Mouse (Mus musculus) urinary bladder, postnatal 14 days (tissue): ENCODE results near the gene Pax7.

Experiments used
- DNase-seq: peaks from one replicate; pipeline ENCODE4 v3.0.0; 2021; ENCODE audit warnings: low spot score

Pax7 gene

DNA sequence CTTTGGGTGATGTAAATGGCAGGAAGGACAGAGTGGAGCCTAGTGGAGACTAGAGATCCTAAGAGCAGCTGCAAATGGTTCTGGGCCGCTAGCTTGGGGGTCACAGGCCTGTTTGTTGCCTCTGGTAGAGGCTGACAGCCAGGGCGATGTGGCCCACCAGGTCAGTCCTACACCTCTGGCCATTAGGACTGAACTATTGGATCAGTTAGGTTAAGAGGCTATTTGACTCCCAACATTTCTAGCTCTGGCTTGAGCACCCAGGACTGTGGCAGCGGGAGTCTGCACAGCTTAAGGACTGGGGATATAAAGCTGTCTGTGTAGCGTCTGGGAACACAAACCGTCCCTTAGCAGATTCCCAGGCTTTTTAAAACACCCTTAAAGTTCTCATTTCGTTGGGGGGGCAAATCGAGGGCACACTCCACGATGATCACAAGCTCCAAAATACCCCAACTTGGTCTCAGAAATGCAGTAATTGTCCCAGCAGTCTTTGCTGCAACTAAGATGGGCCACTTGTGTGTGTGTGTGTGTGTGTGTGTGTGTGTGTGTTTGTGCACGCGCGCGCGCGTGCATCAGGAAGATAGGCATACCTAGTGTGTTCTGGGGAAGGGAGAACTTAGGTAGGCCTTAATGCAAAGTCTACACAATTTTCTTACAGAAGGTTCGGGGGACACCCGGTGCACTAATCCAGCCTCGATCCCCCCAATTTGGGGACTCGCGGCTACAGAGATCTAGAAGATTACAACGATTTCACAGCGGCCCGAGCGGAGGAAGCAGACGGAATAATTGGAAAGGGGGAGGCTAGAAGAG, 2.5 kb downstream of the Pax7 start:
- DNase-seq: no peak

DNA sequence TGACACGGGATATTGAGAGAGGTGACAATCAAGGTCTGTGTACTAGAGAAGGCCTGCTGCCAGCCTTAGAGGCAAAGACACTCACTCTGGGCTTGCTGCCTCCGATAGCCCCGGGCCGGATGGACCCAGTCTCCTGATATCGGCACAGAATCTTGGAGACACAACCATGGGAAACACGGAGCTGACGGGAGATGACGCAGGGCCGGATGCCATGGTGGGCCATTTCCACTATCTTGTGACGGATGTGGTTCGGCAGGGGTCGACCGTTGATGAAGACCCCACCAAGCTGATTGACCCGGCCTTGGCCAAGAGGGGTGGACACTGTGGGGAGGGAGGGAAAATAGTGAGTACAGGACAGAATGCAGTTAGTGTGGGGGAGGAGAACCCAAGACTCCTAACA, 3.3 kb downstream of the Pax7 start:
- DNase-seq: no peak

DNA sequence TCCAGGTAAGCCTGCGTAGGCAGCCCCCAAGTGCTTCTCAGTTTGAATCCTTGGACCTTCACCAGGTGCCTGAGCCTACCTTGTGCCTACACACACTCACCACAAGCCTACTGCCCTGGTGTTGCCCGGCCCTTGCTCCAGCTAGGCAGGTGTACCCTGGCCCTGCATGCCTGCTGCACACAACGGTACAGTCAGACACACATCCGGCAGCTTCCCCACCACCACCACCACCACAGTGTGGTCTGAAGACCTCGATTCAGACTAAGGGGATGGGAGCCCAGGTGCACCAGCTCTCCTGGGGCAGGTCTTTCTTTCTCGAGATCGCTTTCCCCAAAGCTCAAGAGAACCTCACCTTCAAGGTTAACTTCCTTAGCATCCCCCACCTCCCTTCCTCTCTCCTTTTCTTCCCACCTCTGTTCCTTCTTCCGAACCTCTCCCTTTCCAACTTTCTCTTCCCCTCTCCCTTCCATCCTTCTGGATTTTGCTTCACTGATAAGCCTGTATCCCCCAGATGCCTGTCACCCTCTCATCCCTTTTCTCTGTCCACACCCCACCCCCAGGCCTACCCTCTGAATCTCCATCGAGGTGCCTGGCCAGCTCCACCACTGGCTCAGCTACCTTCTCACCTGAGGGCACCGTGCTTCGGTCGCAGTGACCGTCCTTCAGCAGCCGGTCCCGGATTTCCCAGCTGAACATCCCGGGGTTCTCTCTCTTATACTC, 4.3 kb downstream of the Pax7 start:
- DNase-seq: no peak

DNA sequence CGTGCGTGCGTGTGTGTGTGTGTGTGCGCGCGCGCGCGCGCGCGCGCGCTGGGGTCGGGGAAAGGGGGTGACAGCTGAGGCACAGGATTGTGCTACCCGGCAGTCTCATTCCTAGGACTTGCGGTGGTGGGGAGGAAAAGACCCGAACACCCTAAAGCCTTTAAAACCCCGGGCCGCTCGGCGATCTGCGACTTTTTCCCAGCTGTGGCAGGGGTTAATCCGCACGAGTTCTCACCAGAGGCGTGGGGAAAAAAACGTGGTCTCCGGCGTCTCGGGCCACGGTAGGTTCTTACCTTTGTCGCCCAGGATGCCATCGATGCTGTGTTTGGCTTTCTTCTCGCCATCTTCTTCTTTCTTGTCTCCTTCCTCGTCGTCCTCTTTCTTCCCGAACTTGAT, 5.0 kb downstream of the Pax7 start:
- DNase-seq: no peak

DNA sequence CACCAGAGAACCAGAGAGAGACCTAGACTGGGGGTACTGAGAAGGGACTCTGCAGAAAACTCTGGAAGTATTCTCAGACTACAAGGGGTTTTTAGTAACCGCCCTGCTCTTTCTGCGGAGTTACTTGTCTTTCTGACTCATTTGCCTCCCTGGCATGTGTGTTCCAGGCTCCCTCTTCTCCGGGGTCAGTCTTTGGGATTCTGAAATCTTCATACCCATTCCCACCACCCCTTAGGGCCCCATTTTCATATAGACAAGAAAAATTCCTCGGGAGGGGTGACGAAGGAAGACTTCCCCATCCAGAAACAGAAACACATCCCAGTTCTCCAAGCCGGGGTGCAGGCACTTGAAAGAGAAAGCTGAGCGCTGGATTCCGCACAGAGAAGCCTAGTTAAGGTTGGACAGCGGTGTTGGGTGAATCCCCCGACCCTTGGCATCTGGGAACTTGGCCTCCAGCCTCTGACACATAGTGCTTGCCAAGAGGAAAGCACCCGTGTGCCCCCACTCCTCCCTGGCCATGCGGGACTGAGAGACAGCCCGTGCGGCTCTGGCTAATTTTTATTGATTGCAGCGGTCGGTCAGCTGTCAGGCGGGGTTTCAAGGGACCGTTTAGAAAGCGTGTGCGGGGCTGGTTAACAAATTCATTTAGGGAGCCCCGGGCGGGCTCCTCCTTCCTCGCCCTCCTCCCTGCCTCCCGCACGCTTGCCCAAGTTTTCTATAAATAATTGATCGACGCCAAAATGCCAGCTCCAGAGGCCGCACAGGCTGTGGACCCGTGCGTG, 5.6 kb downstream of the Pax7 start:
- no peak for DNase-seq

DNA sequence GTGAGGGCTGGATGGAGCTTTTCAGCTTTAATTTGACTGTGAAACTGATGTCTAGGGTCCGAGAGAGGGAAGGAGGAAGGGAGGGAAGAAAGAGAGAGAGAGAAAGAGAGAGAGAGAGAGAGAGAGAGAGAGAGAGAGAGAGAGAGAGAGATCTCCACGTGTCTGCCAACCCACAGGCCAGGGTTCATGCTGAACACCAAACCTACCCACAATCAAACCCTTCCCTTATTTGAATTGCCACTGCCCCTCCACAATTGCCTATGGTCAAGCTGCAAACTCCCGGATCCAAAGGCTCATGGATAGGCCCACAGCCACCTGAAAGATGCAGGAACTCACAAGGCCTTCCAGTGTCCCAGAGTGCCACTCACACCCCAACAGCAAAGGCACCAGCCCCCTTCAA, 7.1 kb downstream of the Pax7 start:
- DNase-seq: no peak

DNA sequence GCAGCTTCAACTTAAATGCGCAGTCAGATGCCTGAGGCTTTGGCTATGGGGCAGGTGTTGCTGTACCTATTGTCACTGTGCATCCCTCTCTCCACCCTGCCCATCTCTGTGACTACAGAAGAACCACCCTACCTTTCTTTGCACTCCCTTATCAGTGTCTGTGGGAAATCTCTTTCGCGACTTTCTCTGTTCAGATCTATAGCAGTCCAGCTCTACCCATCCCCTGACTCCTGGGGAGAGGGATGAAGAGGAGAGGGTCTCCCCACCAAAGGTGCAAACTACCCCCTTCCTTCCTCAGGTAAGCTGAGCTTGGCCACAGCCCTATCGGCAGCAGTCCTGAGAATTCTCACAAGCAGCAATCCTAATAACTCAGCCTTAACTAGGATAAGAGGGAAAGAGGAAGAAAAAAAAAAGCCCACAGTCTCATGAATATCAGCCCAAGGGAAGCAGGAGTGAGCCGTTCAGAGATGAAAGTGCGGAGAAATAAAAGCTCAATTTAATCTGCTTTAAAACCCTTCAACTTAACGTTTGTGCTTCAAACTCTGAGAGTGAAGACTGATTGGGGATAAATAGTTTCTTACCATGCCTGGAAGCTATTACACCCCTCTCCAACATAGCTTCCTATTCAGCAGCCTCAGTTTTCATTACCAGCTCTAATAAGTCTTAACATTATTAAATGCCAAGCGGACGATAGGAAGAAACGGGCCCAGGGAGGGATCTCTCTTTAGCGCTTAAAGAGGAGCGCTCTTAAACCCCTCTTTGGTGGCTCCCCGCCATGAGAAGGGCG, 7.8 kb downstream of the Pax7 start:
- DNase-seq: no peak

DNA sequence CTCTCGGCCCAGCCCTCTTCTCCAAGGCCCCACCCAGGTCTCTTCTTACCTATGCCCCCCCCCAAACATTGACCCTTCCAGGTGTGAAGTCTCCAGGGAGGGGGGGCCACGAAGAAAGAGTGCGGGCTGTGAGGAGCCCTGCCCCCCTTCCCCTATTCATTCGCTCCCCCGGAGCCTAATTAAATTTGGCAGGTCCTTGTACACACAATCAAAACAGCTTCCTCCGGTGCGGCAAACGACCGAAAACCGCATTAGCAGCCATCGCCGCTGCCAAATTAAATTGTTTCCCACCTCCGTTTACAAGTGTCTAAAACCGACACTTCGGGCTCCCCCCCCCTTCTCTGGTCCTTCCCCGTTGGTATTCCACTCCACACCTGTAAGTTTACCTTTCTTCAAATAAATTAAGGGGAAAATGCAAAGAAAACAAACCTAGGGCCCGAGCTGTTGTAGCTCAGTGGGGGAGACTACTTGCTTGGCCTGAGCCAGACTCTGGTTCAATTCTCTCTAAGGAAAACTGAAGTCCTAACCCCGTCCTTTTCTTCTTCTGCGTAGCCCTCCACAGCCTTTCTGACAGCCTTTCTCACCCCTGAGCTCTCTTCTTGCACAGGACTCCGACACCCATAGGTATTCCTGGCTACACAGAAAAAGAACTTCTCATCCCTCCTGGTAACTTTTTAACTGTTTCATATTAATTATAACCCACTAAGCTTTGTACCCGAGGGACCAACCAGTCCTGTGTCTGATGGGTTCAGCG, 8.6 kb downstream of the Pax7 start:
- DNase-seq: no peak

DNA sequence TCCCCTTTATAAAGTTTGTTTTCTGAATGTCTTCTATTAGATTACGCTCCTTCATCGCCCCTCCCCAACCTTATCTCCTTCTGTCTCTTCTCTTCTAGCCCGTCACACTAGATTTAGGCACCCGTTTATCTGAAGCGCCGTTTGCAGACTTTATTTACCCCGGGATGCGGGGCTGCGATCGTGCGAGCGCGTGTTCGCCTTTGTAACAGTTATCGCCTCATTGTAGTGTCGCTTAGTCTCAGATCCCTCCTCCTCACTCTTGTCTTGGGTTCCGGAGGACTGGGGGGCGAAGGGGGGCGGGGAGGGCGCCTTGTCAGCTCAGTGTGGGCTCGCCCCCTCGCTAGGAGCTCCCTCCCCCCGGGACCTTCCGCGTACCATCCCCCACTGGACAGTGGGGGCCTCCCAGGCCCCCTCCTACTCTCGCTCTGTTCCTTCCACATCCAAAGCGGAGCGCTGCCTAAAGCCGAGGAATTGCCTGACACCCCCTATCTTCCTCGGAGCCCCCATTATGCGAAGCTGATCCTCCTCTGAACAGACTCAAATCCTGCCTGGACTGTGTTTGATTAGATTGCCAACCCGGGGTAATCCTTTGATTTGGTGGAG, 9.4 kb downstream of the Pax7 start:
- DNase-seq: no peak

DNA sequence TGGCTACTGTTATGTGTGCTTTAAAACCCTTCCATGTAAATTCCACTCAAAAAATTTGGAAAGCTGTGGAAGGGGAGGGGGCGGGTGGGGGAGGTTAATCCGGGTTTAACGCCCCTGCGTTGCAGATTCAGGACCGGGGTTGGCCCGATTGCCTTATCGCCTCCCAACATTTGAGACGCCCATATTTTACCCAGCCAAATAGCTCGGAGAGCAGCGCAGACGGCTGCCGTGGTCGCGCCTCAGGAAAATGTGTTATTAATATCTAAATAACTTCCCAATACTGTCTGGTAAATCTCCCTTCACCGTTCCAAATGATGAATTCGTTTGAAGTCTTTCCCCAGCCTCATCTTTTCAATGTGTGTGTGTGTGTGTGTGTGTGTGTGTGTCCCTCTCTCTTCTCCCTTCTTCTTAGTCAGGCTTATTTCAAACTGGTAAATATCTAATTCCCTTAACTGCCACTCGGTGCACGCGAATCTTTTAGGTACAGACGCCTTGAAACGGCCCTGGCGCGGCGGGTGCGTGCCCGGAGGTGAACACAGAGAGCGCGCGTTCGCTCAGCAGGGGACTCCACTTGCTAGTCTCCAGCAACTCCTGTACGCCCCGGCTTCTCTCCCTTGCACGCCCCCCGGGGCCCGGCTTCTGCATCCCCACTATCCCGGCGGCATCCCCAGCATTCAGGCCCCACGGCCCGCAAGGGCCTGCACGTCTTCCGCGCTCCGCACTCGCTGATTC, 10.0 kb downstream of the Pax7 start:
- no peak for DNase-seq

DNA sequence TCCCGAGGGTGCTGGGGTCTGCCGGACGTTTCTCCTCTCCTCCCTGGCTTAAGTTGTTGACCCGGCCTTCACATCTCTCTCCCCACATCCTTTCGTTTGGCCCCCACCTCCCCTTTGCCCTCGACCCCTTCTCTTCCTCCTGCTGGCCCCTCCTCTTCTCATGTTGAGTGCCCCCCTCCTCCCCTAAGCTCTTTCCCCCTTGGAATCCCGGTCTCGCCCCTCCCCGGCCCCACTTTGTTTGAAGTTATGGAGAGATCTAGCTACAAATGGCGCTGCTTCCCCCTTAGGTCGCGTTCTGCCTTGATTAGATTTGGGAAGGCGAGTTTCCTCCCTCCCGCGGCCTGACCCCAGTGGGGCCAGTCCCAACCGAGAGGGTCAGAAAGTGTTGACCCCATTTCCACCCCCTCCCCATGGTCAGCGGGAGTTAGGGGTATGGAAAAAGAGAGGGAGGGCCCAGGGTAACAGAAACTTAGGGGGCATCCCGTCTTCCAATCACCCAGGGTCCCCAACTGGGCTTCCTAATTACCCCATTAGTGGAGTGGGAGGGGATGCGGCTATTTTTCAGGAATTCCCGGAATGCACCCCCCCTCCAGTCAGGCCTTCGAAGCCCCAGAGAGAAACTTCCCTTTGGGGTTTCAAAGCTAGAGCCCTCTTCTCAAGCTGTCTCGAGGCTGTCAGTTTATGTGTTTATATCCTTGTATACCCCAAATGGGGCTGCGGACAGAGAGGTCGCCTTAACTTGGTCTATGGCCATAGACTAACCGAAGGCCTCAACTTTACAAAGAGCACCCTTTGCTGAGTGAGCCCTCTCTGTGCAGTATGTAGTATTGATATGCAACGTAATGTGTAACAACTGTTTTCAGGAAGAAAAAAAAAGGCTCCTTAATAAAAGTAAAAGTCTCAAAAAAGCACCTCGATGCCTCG, 10.9 kb downstream of the Pax7 start:
- DNase-seq: no peak

DNA sequence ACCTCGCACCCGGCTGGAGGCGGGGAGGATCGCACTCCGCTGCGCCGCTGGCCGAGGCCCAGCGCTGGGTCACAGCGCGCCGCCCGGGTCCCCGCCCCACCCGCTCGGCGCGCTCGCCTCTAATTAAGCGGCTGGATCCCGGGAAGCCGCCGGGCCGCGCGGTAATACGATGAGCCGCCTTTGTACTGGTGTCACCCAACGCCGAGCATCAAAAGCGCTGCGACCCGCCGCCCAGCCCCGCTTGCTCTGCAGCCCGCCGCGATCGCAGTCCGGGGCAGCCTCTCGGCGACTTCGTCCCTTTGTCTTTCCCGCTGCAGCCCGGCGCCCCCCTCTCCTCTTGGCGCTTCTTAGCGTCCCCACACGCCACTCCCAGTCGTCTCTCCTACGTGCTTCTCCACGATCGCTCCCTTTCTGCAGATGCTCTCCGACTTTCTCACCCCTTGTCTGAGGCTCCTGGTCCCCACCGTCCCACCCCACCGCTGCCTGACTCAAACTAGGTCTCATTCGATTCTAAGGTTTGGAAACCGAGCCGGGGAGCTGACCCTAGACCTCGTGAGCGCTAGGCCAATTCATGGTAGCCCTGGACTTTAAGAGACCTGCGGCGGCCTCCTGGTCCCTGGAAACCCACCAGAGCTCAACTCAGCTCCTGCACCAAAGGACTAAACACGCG, 11.7 kb downstream of the Pax7 start:
- DNase-seq: no peak

DNA sequence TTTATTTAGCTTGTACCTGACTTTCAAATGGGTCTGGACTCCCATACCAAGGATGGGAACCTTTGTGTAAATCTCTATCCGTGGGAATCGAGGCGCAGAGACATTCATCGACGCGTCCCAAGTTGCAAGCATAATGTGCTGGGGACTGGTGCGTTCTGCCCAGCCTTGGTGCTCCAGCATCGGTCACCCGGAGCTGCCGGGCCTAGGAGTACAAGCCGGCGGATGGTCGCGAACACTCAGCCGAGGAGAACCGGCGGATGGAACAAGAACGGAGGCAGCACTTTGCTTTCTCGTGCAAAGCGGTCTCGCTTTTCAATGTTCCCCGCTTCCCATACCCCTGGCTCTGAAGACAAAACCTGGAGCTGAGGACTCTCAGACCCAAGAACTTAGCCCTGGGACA, 12.3 kb downstream of the Pax7 start:
- DNase-seq: no peak

DNA sequence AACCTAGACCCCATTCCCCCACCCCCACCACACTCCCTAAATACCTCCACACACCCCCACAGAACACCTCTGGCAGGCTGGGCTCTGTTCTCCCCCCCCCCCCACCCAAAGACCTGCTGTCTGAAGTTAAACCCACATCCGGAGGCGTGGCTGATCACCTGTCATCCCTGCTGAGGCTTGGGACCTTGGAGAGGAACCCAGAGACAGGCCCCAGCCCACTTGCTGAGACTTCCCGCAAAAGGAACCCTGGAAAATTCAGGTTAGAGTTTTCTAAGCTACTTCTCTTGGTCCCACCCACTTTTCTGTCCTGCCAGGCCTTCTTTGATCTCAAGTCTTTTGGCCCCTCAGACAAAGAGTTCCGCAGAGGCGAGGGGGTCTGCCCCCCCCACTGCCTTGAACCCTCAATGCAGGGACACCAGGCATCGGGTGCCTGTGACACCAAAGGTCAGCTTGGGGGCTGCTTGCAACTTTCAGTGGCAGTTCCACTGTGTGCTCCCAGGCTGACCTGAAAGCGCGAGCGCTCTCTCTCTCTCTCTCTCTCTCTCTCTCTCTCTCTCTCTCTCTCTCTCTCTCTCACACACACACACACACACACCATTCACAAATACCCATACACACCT, 13.8 kb downstream of the Pax7 start:
- no peak for DNase-seq

DNA sequence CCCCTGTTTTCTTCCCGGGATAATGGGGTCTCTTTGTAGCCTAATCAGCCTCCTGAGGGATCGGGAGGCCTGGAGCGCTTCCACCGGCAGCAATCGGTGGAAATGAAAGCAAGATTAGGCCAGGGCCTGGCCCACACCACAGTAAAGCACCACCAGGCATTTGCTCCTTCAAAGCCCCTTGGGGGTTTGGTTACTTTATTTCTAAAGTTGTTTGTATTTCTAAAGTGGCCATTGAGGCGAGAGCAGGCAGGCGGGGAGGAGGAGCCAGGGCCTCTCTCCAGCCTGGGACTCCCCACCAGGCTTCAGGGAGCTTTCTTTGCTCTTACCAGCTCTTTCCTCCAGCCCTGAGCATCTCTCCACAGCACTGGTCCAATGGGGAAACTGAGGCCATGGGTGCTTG, 15.2 kb downstream of the Pax7 start:
- DNase-seq: no peak

DNA sequence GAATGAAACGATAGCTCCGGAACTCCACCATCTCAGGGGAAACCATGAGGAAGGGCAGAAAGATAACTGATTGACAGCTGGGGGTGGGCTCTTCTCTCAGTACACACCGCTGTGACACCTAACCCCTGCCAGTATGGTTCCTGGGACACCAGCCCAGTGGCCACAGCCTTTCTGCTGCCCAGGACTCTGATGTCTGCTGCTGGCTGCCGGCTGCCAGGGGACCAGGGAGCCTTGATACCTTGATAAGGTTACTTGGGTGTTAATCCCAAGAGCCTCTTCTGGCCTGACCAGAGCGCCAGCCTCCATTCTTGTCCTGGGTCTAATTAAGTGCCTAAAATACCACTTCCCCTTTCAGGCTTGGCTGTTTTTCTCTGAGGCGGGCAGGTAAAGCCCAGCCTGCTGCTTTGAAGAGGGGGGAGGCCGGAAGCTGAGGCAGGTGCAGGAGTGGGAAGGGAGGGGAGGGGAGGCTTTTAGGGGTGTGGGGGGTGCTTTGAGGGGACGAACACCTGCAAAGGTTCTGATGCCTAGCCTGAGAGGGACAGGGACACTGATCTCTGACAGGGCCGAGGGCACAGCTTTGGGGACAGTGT, 19.9 kb downstream of the Pax7 start:
- DNase-seq: no peak

DNA sequence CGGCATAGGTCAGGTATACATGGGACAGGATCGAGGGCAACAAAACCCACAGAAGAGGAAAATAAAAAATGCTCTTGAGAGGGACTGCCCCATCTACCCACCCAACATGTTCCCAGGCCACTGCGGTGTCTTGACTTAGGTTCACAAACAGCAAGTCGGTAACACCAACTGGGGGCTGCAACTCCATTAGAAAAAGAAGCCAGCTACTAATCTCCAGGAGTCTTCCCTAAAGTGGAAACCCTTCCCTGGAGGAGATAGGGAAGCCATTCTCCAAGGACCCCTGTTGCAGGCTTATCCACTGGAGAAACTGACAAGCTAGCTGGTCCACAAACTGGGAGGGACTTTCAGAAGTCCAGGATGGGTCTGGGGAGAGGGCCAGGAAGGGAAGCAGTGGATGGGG, 21.4 kb downstream of the Pax7 start:
- no peak for DNase-seq

DNA sequence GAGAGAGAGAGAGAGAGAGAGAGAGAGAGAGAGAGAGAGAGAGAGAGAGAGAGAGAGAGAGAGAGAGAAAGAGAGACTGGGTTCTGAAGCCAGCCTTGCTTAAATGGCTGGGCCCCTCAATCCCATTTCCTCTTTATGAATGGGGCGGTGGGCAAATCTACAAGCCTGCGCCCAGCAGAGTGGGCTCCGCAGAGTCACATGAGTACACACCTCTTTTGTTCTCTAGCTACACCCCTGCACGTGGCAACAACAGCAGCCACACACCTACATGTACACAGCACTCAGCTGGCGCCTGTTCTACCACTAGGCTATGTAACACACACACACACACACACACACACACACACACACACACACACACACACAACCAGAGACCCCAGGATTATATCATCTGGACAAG, 21.9 kb downstream of the Pax7 start:
- no peak for DNase-seq
